Mouse (Mus musculus) hindbrain, embryonic 15.5 days (tissue): ENCODE results near the gene Lsm4. TPM values are rescaled to one million over a fixed set of nuclear protein-coding genes. Genes with fewer than 3 reads are reported as not detected.

Source experiments
- ATAC-seq: fragments of 200-750 bp; cut with Nextera tagmentation; 2 replicates; pipeline ENCODE4 v1.8.0; 2017; ENCODE audit warnings: low read depth, moderate number of reproducible peaks, moderate TSS enrichment; ENCODE audit not compliant: low FRiP score
- H3K27ac ChIP-seq: fragments of 300-500 bp; sonication (generic); replicated peaks from 2 replicates; pipeline ENCODE4 v1.5.1; 2015; ENCODE audit warnings: mild to moderate bottlenecking, inconsistent platforms
- H3K27me3 ChIP-seq: fragments of 300-500 bp; sonication (generic); 2 replicates; pipeline ENCODE4 v1.6.1; 2015; ENCODE audit warnings: control low read depth, inconsistent platforms
- H3K36me3 ChIP-seq: fragments of 300-500 bp; sonication (generic); 2 replicates; pipeline ENCODE4 v1.6.1; 2015; ENCODE audit warnings: control low read depth, inconsistent platforms
- H3K4me1 ChIP-seq: fragments of 300-500 bp; sonication (generic); replicated peaks from 2 replicates; pipeline ENCODE4 v1.6.1; 2015; ENCODE audit warnings: control low read depth, inconsistent platforms
- H3K4me2 ChIP-seq: fragments of 300-500 bp; sonication (generic); 2 replicates; pipeline ENCODE4 v1.6.1; 2015; ENCODE audit warnings: moderate library complexity, mild to moderate bottlenecking, inconsistent platforms
- H3K4me3 ChIP-seq: fragments of 300-500 bp; sonication (generic); 2 replicates; pipeline ENCODE4 v1.5.1; 2015; ENCODE audit warnings: mild to moderate bottlenecking, inconsistent platforms
- H3K9ac ChIP-seq: fragments of 300-500 bp; sonication (generic); 2 replicates; pipeline ENCODE4 v1.6.1; 2015; ENCODE audit warnings: inconsistent platforms
- H3K9me3 ChIP-seq: fragments of 300-500 bp; sonication (generic); 2 replicates; pipeline ENCODE4 v1.6.1; 2016; ENCODE audit warnings: control low read depth, inconsistent platforms
- whole genome bisulfite sequencing: fragments of 180-500 bp; shearing (Covaris S2); methylation state at CpG from one replicate; pipeline ENCODE4 v1.1.7; 2015; 5-methylcytosine and 5-hydroxymethylcytosine counted together
- polyA plus RNA-seq: library from polyadenylated mRNA; unstranded; fragments of >200 nt; fragmentation: Nextera tagmentation; extraction: Ambion mirVana; gene quantifications from 2 replicates; pipeline ENCODE4 v1.2.1, GENCODE M21; 2015

Lsm4 gene
- polyA plus RNA-seq, 1 experiment from 2014 or later: 192 TPM

DNA sequence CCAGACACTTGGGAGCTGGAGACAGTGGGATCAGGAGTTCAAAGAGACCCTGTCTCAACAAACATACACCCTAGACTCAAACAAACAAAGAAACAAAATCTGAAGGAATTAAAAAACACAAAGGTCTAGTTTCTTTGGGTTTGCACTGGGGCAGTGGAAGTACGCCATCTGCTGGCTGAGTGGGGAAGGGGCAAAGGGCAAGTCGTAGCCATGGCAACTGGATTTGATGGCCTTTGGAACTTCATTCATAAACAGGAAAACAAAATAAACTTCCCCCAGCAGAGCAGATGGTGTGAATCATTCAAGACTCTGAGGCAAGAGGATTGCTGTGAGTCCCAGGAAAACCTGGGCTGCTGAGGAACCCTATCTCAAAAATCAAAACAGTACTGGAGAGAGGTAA lies 19.8 kb upstream of the Lsm4 start:
- Histone ChIP-seq H3K9ac (no peak overlapping the region), H3K27me3 (no peaks in the 10 kb centered on the region), H3K4me3 (no peak overlapping the region), H3K36me3 (peaks cover 7% of the 10 kb centered on the region; the same call in 1 of the 2 replicates), H3K9me3 (no peaks in the 10 kb centered on the region), H3K27ac (0 out of 2 replicates have a peak overlapping the region, but pooled peaks have one; percentile 11), H3K4me1 (peaks cover 34% of the 10 kb centered on the region), H3K4me2 (no peak overlapping the region)
- ATAC-seq: no peak
- WGBS: 43% methylated on average over 2 of the region's 2 CpGs

DNA sequence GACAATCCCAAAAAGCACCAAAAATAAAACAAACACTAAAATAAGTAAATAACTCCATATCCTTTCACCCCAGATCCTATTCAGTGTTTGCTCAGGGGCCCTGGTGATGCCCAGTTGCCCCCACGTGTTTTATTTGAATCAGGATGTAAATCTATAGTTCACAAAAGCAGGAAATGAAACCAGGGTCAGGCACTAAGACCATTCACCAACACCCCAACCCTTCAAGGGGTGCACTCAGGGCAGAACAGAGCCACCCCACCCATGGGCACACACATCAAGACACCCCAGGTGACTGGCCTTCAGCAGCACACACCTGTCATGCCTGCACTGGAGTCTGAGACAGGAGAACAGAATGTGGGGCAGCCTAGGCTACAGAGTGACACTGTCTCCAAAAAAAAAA lies 18.9 kb upstream of the Lsm4 start:
- Histone ChIP-seq H3K9me3 (no peaks in the 10 kb centered on the region), H3K4me2 (no peak overlapping the region), H3K4me1 (peaks cover 35% of the 10 kb centered on the region), H3K4me3 (no peak overlapping the region), H3K36me3 (peaks cover 7% of the 10 kb centered on the region; the same call in 1 of the 2 replicates), H3K27ac (no peak overlapping the region), H3K9ac (no peak overlapping the region), H3K27me3 (no peaks in the 10 kb centered on the region)
- no peak for ATAC-seq
- 76% methylated on average over 1 of the region's 1 CpGs for WGBS

DNA sequence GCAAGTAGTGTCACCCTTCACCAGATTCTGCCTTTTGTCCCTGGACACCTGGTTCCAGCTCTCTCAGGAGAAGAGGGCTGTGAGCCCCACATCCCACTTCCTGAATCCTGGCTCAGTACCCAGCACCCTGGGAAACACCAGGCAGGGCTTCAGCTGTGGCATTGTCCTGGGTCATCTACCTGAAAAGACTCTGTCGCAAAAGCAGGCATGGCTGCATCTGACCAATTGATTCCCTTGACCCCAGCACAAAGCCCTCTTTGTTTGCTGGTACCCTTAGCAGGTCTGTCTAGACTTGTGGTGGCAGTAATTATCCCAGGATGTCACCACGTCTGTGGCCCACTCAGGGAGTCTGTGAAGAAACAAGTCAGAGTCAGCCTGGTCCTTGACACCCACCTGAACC lies 17.6 kb upstream of the Lsm4 start:
- H3K4me2 ChIP-seq: no peak overlapping the region
- 25% methylated on average over 2 of the region's 2 CpGs for WGBS
- no peak overlapping the region for H3K4me3 ChIP-seq
- no peaks in the 10 kb centered on the region for H3K9me3 ChIP-seq
- H3K36me3 ChIP-seq: peaks cover 7% of the 10 kb centered on the region; the same call in 1 of the 2 replicates
- no peak for ATAC-seq
- H3K27ac ChIP-seq: peak overlapping the region; percentile 82
- H3K27me3 ChIP-seq: no peaks in the 10 kb centered on the region
- H3K9ac ChIP-seq: no peak overlapping the region
- H3K4me1 ChIP-seq: peaks cover 37% of the 10 kb centered on the region

DNA sequence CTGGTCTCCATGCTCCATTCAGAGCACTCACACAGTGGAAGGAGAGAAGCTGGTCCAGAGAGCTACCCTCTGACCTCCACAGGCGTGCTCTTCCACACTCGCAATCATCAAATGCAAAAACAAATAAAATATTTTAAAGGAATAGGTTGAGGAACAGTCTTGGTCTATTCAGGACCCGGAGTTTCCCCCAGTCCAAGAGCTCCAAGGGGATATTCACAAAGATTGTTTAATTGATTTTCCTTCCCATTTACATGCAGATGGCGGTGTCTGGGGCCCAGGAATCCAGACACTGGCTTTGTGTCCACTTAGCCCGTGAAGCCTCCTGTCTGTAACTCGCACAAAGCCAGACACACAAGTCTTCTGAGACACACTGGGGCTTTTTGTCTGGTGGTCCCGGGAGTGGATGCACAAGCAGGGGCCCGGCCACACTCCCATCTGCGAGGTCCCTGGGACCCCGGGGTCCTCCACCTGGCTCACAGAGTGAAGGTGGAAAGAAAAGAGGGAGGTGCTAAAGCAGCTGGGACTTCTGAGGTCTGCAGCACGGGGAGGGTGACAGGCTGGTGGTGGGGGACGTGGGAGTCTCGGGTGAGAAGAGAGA lies 16.8 kb upstream of the Lsm4 start:
- Histone ChIP-seq H3K27me3 (no peaks in the 10 kb centered on the region), H3K9ac (no peak overlapping the region), H3K27ac (peak overlapping the region; percentile 82), H3K4me1 (peaks cover 39% of the 10 kb centered on the region), H3K4me2 (peak overlapping the region; percentile 26; the same call in 1 of the 2 replicates), H3K4me3 (no peak overlapping the region), H3K36me3 (peaks cover 7% of the 10 kb centered on the region; the same call in 1 of the 2 replicates), H3K9me3 (no peaks in the 10 kb centered on the region)
- ATAC-seq: 0 out of 2 replicates have a peak, but pooled peaks have one; percentile 13
- 16% methylated on average over 13 of the region's 13 CpGs for WGBS

- 0 out of 2 replicates have a peak, but pooled peaks cover 4% of the 10 kb centered on the region for H3K36me3 ChIP-seq
- no peaks in the 10 kb centered on the region for H3K9me3 ChIP-seq
- H3K4me2 ChIP-seq: peak overlapping the region; percentile 96
- no peak for ATAC-seq
- 88% methylated on average over 3 of the region's 3 CpGs for WGBS
- no peak overlapping the region for H3K4me3 ChIP-seq
- H3K27ac ChIP-seq: peak overlapping the region; percentile 82
- no peaks in the 10 kb centered on the region for H3K27me3 ChIP-seq
- H3K4me1 ChIP-seq: peaks cover 39% of the 10 kb centered on the region
- H3K9ac ChIP-seq: no peak overlapping the region
Observed at GRCm38 (mm10) chr8:70657214-70657613, 15.8 kb upstream of the Lsm4 start.

GRCm38 (mm10) chr8:70657739-70658138 lies 15.3 kb upstream of the Lsm4 start:
- Histone ChIP-seq H3K4me1 (peaks cover 39% of the 10 kb centered on the region), H3K4me2 (peak overlapping the region; percentile 96), H3K27me3 (no peaks in the 10 kb centered on the region), H3K36me3 (0 out of 2 replicates have a peak, but pooled peaks cover 4% of the 10 kb centered on the region), H3K9ac (no peak overlapping the region), H3K9me3 (no peaks in the 10 kb centered on the region), H3K27ac (peak overlapping the region; percentile 82; the same call in 1 of the 2 replicates), H3K4me3 (peak overlapping the region; percentile 78; the same call in 1 of the 2 replicates)
- no peak for ATAC-seq
- WGBS: 32% methylated on average over 2 of the region's 2 CpGs

DNA sequence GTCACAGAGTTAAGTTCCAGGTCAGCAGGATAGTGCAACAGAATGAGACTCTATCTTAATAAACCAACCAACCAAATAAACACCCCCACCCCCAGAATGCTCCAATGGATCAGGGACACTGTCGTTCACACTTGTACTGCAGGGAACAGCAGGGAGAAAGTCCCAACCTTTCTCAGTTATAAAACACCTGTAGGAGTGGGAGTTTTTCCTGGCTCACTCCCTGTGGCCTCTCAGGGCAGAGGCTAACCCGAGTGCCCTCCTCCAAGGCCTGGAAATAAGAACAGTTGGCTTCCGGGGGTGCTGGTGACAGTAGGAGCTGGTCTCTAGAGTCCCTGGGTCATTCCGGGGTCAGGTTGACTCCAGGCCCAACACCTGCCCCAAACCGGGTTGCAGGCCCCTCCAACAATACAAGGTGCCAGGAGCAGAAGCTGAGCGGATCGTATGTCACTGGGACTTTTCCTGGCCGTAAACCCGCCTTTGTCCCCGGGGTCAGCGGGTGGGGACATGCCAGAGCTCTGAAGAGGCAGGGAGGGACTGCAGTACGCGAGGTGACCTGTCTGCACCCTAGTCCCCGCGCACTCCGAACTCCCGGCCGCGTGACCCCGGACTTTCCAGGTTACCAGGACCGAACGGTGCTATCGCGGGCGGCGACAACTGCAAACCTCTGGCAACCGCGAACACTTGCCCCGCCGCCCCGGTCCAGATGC lies 14.0 kb upstream of the Lsm4 start:
- peak overlapping the region; percentile 70 for H3K9ac ChIP-seq
- peaks cover 39% of the 10 kb centered on the region for H3K4me1 ChIP-seq
- no peaks in the 10 kb centered on the region for H3K27me3 ChIP-seq
- ATAC-seq: peak; percentile 55; the same call in 1 of the 2 replicates
- under 1% methylated on average over 31 of the region's 31 CpGs for WGBS
- H3K27ac ChIP-seq: peak overlapping the region; percentile 65
- no peaks in the 10 kb centered on the region for H3K9me3 ChIP-seq
- H3K36me3 ChIP-seq: 0 out of 2 replicates have a peak, but pooled peaks cover 4% of the 10 kb centered on the region
- H3K4me3 ChIP-seq: peak overlapping the region; percentile 78
- H3K4me2 ChIP-seq: peak overlapping the region; percentile 96

GRCm38 (mm10) chr8:70659604-70660272 lies 13.3 kb upstream of the Lsm4 start:
- peaks cover 39% of the 10 kb centered on the region for H3K4me1 ChIP-seq
- H3K27ac ChIP-seq: peak overlapping the region; percentile 65
- H3K4me3 ChIP-seq: peak overlapping the region; percentile 78
- H3K9me3 ChIP-seq: no peaks in the 10 kb centered on the region
- WGBS: under 1% methylated on average over 42 of the region's 44 CpGs
- H3K9ac ChIP-seq: peak overlapping the region; percentile 70
- H3K27me3 ChIP-seq: no peaks in the 10 kb centered on the region
- peak overlapping the region; percentile 96 for H3K4me2 ChIP-seq
- peak; percentile 90 for ATAC-seq
- H3K36me3 ChIP-seq: 0 out of 2 replicates have a peak, but pooled peaks cover 4% of the 10 kb centered on the region

DNA sequence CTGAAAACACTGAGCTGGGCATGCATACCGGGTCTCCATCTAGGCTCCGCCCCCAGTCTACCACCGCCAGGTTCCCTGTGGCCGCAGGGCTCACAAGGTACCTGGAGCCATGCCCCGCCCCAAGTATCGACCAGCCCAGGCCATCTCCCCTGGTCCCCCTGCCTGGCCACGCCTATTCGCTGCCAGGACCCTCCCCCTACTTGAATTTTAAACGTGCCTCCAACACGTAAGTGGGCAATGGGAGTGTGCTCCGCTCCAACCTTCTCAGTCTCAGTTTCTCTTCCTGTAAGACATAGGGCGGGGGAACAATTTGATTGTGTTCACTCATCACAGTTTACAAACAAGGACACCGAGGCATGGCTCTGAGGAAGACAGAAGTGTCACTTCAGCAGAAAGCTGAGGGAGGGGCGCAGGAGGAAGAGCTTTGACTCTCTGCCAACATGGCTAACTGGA lies 12.7 kb upstream of the Lsm4 start, which contains the start of gene Pgpep1:
Pgpep1 (minus strand) TSS at position 116 of the 453 bp plus-strand sequence.
- Histone ChIP-seq H3K4me3 (peak within 1 kb of the TSS; percentile 78), H3K27me3 (no peaks in the 10 kb centered on the region), H3K36me3 (0 out of 2 replicates have a peak, but pooled peaks cover 3% of the 10 kb centered on the region), H3K4me2 (peak within 1 kb of the TSS; percentile 96), H3K9ac (peak within 1 kb of the TSS; percentile 70), H3K9me3 (no peaks in the 10 kb centered on the region), H3K27ac (peak within 1 kb of the TSS; percentile 65), H3K4me1 (peaks cover 37% of the 10 kb centered on the region)
- ATAC-seq: peak; percentile 36
- WGBS: 4% methylated on average over 14 of the region's 14 CpGs

DNA sequence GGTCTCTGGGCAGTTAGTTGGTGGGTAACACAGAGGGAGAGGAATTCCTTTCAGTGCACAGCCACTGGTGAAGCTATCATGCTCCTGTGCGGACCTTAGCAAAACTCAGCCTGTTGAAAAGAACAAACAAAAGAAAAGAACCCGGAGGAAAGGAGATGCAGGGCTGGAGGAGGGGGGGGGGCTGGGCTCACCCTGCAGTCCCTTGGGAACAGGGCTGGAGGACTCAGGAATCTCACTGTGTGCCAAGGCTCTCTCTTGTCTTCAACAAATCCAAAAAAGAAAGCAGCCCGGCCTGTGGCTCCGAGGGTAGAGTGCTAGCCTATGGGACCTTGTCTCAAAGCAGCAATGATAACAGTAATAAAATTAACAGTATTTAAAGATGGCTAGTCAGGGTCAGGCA lies 9.4 kb upstream of the Lsm4 start:
- ATAC-seq: no peak
- H3K27me3 ChIP-seq: no peaks in the 10 kb centered on the region
- H3K4me3 ChIP-seq: no peak overlapping the region
- peak overlapping the region; percentile 66 for H3K27ac ChIP-seq
- no peak overlapping the region for H3K9ac ChIP-seq
- 36% methylated on average over 4 of the region's 4 CpGs for WGBS
- no peaks in the 10 kb centered on the region for H3K36me3 ChIP-seq
- H3K4me2 ChIP-seq: no peak overlapping the region
- H3K9me3 ChIP-seq: no peaks in the 10 kb centered on the region
- peaks cover 16% of the 10 kb centered on the region for H3K4me1 ChIP-seq

DNA sequence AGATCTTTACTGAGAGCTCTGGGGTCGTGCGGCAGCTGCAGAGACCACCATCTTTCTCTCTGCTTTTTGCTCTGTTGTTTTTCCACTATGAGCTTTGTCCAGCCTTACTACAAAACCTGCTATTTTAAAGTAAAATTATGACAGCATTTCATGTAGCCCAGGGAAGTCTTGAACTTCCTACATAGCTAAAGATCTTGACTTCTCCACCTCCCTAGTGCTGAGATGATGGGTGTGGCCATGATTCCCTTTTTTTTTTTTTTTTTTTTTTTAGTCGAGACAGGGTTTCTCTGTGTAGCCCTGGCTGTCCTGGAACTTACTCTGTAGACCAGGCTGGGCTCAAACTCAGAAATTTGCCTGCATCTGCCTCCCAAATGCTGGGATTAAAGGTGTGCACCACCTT lies 8.4 kb upstream of the Lsm4 start:
- 79% methylated on average over 3 of the region's 3 CpGs for WGBS
- Histone ChIP-seq H3K4me1 (peaks cover 10% of the 10 kb centered on the region), H3K4me2 (no peak overlapping the region), H3K27me3 (no peaks in the 10 kb centered on the region), H3K4me3 (no peak overlapping the region), H3K9ac (no peak overlapping the region), H3K9me3 (no peaks in the 10 kb centered on the region), H3K27ac (no peak overlapping the region), H3K36me3 (no peaks in the 10 kb centered on the region)
- no peak for ATAC-seq
